Mouse (Mus musculus) heart, adult 11 months (tissue): ENCODE measurements around the gene Cpt1c.

ENCODE experiments used
- DNase-seq: peaks from one replicate; pipeline ENCODE4 v3.0.0; 2022

Gene Cpt1c

DNA sequence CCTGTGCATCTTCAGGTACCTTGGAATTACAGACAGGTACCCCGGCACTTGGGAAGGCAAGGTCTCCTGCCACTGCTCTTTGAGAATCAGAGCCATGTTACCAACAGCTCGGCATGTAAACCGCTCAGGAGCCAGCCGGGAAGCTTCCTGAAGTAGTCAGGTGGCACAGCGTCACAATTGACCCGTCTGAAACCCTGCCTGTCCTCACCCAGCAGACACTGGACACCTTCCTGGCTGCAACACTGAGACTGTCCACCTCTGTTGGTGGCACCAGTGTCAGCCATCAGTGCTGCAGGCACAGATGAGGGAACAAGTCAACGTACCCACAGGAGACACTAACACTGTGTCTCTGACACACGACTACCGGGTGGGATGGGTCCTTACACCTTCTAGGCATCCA, 59.3 kb downstream of the Cpt1c start:
- peak; percentile 79 for DNase-seq

DNA sequence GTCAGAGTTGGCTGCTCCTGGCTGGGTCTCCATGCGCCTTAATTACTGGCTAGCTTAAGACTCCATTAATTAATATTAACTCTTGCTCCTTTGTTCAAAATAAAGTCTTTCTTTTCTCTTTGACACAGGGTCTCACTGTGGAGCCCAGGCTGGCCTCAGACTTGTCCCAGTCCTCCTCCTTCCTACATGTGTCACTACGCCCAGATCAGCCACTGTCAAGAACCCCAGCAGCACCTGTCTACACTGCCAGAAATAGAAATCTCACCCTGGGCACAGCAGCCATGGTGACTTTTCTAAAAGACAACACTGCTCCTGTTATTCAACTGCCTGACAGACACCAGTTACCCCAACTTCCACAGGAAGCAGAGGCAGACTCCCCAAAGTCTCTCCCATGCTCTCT, 60.3 kb downstream of the Cpt1c start:
- DNase-seq: peak; percentile 79
